Mouse (Mus musculus): ENCODE data around the gene Gm17657.
A peak's percentile ranks its signal among the peaks of the same experiment; 100 is the strongest.

Gene Gm17657

GRCm38 (mm10) chr17:29549543-29550428 is at the start of gene Gm17657, which contains the start of gene Tbc1d22b:
Gene Gm17657 (minus strand): TSS chr17:29549638.
Gene Tbc1d22b (plus strand): TSS chr17:29549785.
- DNase-seq (ENCODE audit: low spot score): peak; percentile 97

GRCm38 (mm10) chr17:29599051-29599450 is 49.6 kb upstream of the Gm17657 start:
- no peak for DNase-seq (ENCODE audit: low spot score)

GRCm38 (mm10) chr17:29596771-29597132 is 47.3 kb upstream of the Gm17657 start:
- no peak for DNase-seq (ENCODE audit: low spot score)

- DNase-seq (ENCODE audit: low spot score): no peak
These were observed 46.7 kb upstream of the Gm17657 start for GRCm38 (mm10) chr17:29595891-29596770.

GRCm38 (mm10) chr17:29589221-29589898 is 39.9 kb upstream of the Gm17657 start:
- DNase-seq (ENCODE audit: low spot score): no peak

GRCm38 (mm10) chr17:29586921-29587320 is 37.5 kb upstream of the Gm17657 start:
- no peak for DNase-seq (ENCODE audit: low spot score)

- no peak for DNase-seq (ENCODE audit: low spot score)
These were observed 36.0 kb upstream of the Gm17657 start for GRCm38 (mm10) chr17:29585446-29585845.

GRCm38 (mm10) chr17:29584737-29585136 is 35.3 kb upstream of the Gm17657 start:
- no peak for DNase-seq (ENCODE audit: low spot score)

GRCm38 (mm10) chr17:29584306-29584705 is 34.9 kb upstream of the Gm17657 start:
- no peak for DNase-seq (ENCODE audit: low spot score)

GRCm38 (mm10) chr17:29583569-29583968 is 34.1 kb upstream of the Gm17657 start:
- DNase-seq (ENCODE audit: low spot score): no peak

- DNase-seq (ENCODE audit: low spot score): no peak
These were observed 30.2 kb upstream of the Gm17657 start for GRCm38 (mm10) chr17:29579579-29580126.

GRCm38 (mm10) chr17:29569831-29570230 is 20.4 kb upstream of the Gm17657 start:
- DNase-seq (ENCODE audit: low spot score): no peak

GRCm38 (mm10) chr17:29568435-29568834 is 19.0 kb upstream of the Gm17657 start:
- DNase-seq (ENCODE audit: low spot score): no peak

GRCm38 (mm10) chr17:29565521-29565920 is 16.1 kb upstream of the Gm17657 start:
- no peak for DNase-seq (ENCODE audit: low spot score)

- DNase-seq (ENCODE audit: low spot score): no peak
These were observed 9.0 kb upstream of the Gm17657 start for GRCm38 (mm10) chr17:29558476-29558875.

- no peak for DNase-seq (ENCODE audit: low spot score)
These were observed 7.5 kb upstream of the Gm17657 start for GRCm38 (mm10) chr17:29556893-29557292.

- DNase-seq (ENCODE audit: low spot score): no peak
These were observed 7.0 kb upstream of the Gm17657 start for GRCm38 (mm10) chr17:29556456-29556855.

GRCm38 (mm10) chr17:29554176-29554575 is 4.7 kb upstream of the Gm17657 start:
- DNase-seq (ENCODE audit: low spot score): no peak

- no peak for DNase-seq (ENCODE audit: low spot score)
These were observed 2.8 kb upstream of the Gm17657 start, which contains the start of gene Tmem217 for GRCm38 (mm10) chr17:29552162-29552732. Gene Tmem217 (minus strand): TSS chr17:29552385.

- DNase-seq (ENCODE audit: low spot score): no peak
These were observed 1.6 kb upstream of the Gm17657 start for GRCm38 (mm10) chr17:29551019-29551418.

- DNase-seq (ENCODE audit: low spot score): no peak
These were observed 444 bp downstream of the Gm17657 start for GRCm38 (mm10) chr17:29548994-29549393.

Measured in testis, postnatal 14 days (tissue).